Mouse (Mus musculus) bone marrow, adult 2 months (tissue): Measurements from ENCODE around the gene Myo15.

ENCODE experiments used
- CTCF ChIP-seq: fragments of 200-500 bp; IDR thresholded peaks from 2 replicates; pipeline ENCODE4 v1.5.1; 2011; ENCODE audit warnings: low read length, control low read depth; ENCODE audit not compliant: control insufficient read depth, insufficient read depth
- POLR2A ChIP-seq: fragments of 200-500 bp; IDR thresholded peaks from 2 replicates; pipeline ENCODE4 v1.6.1; 2011; ENCODE audit warnings: low read depth, mild to moderate bottlenecking, control low read depth, low read length, borderline replicate concordance; ENCODE audit not compliant: control insufficient read depth

DNA sequence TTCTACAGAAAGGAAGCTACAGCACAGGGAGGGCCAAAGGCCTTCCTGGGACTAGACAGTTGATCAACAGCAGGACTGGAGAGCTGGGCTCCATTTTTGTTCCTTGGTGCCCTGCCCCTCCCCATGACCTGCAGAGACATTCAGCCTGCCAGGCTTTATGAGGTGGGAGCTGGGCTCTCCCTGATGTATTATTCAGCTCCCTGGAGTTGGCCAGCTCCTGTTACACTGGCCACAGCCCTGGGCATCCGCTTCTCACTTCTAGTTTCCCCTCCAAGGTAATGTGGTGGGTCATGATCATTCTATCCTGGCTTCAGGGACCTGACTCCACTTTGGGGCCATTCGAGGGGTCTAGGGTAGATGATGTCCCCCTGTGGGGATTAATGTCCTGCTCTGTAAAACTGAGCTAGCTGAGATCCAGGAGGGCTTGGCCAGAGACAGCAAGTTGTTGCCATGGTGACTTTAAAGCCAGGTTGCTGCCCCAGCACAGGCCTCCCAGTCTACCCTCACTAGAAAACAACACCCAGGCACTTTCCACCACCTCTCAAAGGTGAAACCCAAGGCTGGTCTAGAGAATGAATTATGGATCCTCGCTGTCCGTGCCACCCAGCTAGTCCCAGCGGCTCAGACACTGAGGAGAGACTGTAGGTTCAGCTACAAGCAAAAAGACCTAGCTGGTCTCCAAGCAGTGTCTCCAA, 6.7 kb downstream of the Myo15 start:
- no peak for TF ChIP-seq POLR2A
- TF ChIP-seq CTCF, result no peak
